Mouse (Mus musculus) midbrain, embryonic 14.5 days (tissue): Measurements from ENCODE around the gene Kcng3. TPM values are rescaled to one million over a fixed set of nuclear protein-coding genes. Genes with fewer than 3 reads are reported as not detected.

ENCODE experiments used
- polyA plus RNA-seq: library from polyadenylated mRNA; unstranded; fragments of >200 nt; fragmentation: Nextera tagmentation; extraction: Ambion mirVana; gene quantifications from 2 replicates; pipeline ENCODE4 v1.2.1, GENCODE M21; 2014

Kcng3 gene
- polyA plus RNA-seq, 1 experiment from 2014 or later: not detected

Other genes with a start within 250 kb of the Kcng3 start
- 196 and 203 TPM in 2 replicates for gene Cox7a2l, start 114.6 kb downstream of the Kcng3 start, polyA plus RNA-seq
- gene Mta3, start 74.3 kb upstream of the Kcng3 start, polyA plus RNA-seq: 30.0 and 31.1 TPM in 2 replicates
- 0.20 TPM in 1 of 2 replicates, not detected in the other for gene Haao, start 216.1 kb upstream of the Kcng3 start, polyA plus RNA-seq